Mouse (Mus musculus) spleen, adult 2 months (tissue): ENCODE data around the gene Igfals.

ENCODE experiments used
- CTCF ChIP-seq: fragments of 200-500 bp; IDR thresholded peaks from 2 replicates; pipeline ENCODE4 v1.5.1; 2011; ENCODE audit warnings: mild to moderate bottlenecking, inconsistent platforms; ENCODE audit not compliant: insufficient read depth, insufficient read length, insufficient replicate concordance; ENCODE audit errors: extremely low read depth
- POLR2A ChIP-seq: fragments of 200-500 bp; IDR thresholded peaks from 2 replicates; pipeline ENCODE4 v1.6.1; 2011; ENCODE audit warnings: low read depth, low read length, inconsistent platforms

GRCm38 (mm10) chr17:24887291-24888080 is 21.7 kb downstream of the Igfals start:
- no peak for TF ChIP-seq CTCF
- no peak for TF ChIP-seq POLR2A
